ENCODE assay signal across 35 mouse cellular contexts in genomic region chr3:38104418-38104817, GRCm38 (mm10).
"Had no signal": no experiment of that assay in that cellular context is flagged by ENCODE, and none has a peak within 500 bp of the region (broad histone marks: within the 10 kb centered on the region; RNA-seq: fewer than 3 reads in every experiment).

No protein-coding gene starts in this region.

- H3K4me2 ChIP-seq: heart, embryonic 11.5 days; heart, embryonic 12.5 days; heart, embryonic 13.5 days; heart, embryonic 15.5 days; hindbrain, embryonic 12.5 days; hindbrain, embryonic 13.5 days; hindbrain, embryonic 14.5 days; hindbrain, embryonic 15.5 days; intestine, embryonic 15.5 days; kidney, embryonic 15.5 days had no signal

- H3K36me3 ChIP-seq: heart, embryonic 10.5 days; heart, embryonic 12.5 days; heart, embryonic 13.5 days; heart, embryonic 15.5 days; hindbrain, embryonic 10.5 days; hindbrain, embryonic 12.5 days; hindbrain, embryonic 13.5 days; hindbrain, embryonic 15.5 days; intestine, embryonic 15.5 days; kidney, embryonic 15.5 days had no signal

- H3K4me1 ChIP-seq: heart, embryonic 10.5 days; heart, embryonic 12.5 days; heart, embryonic 13.5 days; heart, embryonic 15.5 days; hindbrain, embryonic 10.5 days; hindbrain, embryonic 12.5 days; hindbrain, embryonic 13.5 days; hindbrain, embryonic 15.5 days; intestine, embryonic 15.5 days; kidney, embryonic 15.5 days had no signal

- ATAC-seq: hindbrain, embryonic 16.5 days; hindbrain, postnatal 0 days; inflammation-experienced regulatory T-cells, adult 6 months; intestine, embryonic 15.5 days; intestine, embryonic 16.5 days; intestine, postnatal 0 days had no signal

- H3K27me3 ChIP-seq: heart, embryonic 12.5 days; heart, embryonic 13.5 days; heart, embryonic 15.5 days; hindbrain, embryonic 12.5 days; hindbrain, embryonic 13.5 days; hindbrain, embryonic 15.5 days; intestine, embryonic 15.5 days; kidney, embryonic 15.5 days had no signal

- H3K27ac ChIP-seq: heart, embryonic 10.5 days; heart, embryonic 13.5 days; heart, embryonic 15.5 days; hindbrain, embryonic 10.5 days; hindbrain, embryonic 12.5 days; hindbrain, embryonic 13.5 days; hindbrain, embryonic 14.5 days; hindbrain, embryonic 15.5 days; hindbrain, postnatal 0 days; intestine, embryonic 15.5 days; kidney, embryonic 15.5 days; kidney, postnatal 0 days; layer of hippocampus, adult 2 months had no signal

- H3K4me3 ChIP-seq: heart, embryonic 10.5 days; heart, embryonic 12.5 days; heart, embryonic 13.5 days; heart, embryonic 15.5 days; hindbrain, embryonic 10.5 days; hindbrain, embryonic 12.5 days; hindbrain, embryonic 13.5 days; hindbrain, embryonic 15.5 days; intestine, embryonic 15.5 days; kidney, embryonic 15.5 days; layer of hippocampus, adult 2 months had no signal

- DNase-seq: heart, postnatal 10 days; heart, postnatal 14 days; heart, postnatal 36 days; heart, postnatal 4 days; kidney, adult 11 months; kidney, adult 18-20 months; kidney, adult 2 months; kidney, adult 8-10 months; kidney, adult 9 months; kidney, postnatal 10 days; kidney, postnatal 14 days; kidney, postnatal 25 days; kidney, postnatal 36 days; kidney, postnatal 4 days; layer of hippocampus, adult 9-11 months; layer of hippocampus, postnatal 36 days had no signal

- H3K9me3 ChIP-seq: heart, embryonic 10.5 days; heart, embryonic 12.5 days; heart, embryonic 13.5 days; heart, embryonic 15.5 days; hindbrain, embryonic 12.5 days; hindbrain, embryonic 13.5 days; hindbrain, embryonic 15.5 days; intestine, embryonic 15.5 days; kidney, embryonic 15.5 days had no signal

- H3K9ac ChIP-seq: heart, embryonic 12.5 days; heart, embryonic 13.5 days; heart, embryonic 15.5 days; hindbrain, embryonic 12.5 days; hindbrain, embryonic 13.5 days; hindbrain, embryonic 14.5 days; hindbrain, embryonic 15.5 days; intestine, embryonic 15.5 days; kidney, embryonic 15.5 days had no signal
